Mouse (Mus musculus): ENCODE measurements at regions not wholly inside any gene's neighbourhood (a gene's known extent, or its start where the extent isn't known, plus 50 kb on each side); places are given as distances from the start of the nearest gene placed in this dataset.
"Not testable (repeated sequence)": the region's sequence is repeated elsewhere in the genome, so short reads cannot be mapped to it uniquely, and the experiment has no call there.

DNA sequence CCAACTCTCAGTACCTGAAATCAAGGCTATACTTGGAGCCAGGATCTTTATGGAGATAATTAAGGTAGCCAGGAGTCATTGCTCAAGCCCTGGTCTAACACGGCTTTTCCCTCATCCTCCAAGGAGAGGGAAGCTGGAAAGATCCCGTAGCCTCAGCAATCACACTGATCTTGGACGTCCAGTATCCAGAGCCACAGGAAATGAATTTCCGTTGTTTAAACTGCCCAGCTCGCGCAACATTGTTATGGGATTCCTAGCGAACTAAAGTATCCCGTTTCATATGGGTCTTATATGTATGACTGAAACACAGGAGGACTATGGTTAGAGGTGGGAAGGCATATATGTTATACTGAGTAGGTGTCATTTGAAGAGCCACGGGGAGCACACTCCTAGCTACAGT lies 126.3 kb upstream of the Lnx1 start:
- no peak for DNase-seq (ENCODE audit: low spot score in 2 of 2)

DNA sequence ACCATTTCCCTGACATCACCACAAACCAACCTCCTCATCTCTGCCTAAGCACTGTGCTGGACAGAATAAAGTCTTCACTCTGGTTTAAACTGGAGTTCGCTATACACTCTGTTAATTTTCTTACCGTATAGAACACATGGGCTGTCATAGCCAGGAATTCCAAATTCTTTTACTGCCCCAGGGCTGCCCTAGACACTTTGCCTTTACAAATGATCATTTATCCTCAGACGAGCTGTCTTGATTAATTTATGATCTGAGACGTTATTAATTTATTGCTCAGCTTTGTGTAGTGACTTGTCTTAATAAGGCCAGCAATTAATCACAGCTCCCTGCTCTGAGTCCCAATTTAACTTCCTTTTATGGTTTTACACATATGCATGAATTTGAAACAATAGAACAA lies 125.2 kb upstream of the Lnx1 start:
- no peak for DNase-seq (ENCODE audit: low spot score in 2 of 2)

DNA sequence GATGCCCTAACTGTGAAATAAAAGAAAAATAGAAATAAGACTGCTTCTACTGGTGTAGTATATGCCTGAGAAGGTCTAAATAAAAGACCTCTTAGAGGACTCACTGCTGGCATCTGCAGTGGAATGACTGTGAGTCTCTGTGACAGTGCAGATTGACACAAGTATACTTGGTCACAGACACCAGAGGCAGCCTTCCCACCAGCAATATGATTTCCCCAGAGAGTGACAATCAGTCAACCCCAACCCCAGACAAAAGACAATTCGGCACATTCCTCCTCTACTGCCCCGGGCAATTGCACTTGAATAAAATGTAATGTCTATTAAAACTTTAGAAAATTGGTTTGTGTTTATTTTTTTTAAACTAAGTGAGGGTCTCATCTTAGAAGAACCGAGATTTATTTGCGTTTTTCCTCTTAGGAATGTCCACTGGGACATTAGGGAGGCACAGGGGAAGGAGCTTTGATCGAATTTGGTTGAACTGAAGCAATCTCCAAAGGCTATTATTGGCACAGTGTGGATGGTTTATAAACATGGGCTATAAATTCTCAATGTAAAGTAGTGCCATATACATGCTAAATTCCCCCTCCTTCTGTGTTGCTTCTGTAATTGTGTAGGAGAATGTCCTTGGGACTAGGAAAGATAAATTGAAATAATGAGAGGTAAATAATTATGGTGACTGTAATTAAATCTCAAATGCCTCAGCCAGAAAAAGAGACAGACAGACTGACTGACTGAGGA lies 123.0 kb upstream of the Lnx1 start:
- no peak for DNase-seq (ENCODE audit: low spot score in 2 of 2)

DNA sequence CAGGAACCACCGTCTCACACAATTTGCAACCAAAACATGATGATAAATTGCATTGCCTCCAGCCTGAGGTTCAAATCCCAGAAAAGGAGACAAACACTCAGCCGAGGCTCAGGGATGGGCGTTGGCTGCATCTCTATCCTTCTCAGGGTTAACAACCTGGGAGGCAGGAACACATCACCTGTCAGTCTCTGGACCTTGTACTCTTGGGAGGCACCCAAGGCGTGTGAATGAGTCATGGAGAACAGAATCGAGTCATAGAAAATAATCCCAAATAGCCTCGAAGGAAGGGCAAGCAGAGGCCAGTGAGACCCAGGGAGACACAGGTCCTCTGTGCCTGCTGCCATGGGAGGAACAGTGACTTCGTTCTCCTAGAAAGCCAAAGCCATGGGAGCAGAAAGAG lies 121.0 kb upstream of the Lnx1 start:
- DNase-seq (ENCODE audit: low spot score in 2 of 2): no peak

DNA sequence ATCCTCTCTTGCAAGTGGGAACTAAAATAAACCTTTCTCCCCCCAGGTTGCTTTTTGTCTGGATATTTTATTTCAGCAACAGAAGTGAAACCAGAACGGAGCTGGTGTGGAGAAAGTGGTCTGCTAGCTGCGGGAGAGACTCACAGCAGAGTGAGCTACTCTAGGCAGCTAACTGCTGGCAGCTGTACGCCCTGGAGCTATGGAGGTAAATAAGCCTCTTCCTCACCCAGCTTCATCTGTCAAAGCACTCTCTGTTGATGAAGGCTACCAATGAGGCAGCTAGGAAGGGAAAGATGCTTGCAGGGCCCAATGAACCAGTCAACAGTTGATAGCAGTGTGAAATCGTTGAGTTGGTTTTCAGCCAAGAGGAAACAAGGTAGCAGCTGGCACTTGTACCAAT lies 119.3 kb upstream of the Lnx1 start:
- DNase-seq (ENCODE audit: low spot score in 2 of 2): no peak

DNA sequence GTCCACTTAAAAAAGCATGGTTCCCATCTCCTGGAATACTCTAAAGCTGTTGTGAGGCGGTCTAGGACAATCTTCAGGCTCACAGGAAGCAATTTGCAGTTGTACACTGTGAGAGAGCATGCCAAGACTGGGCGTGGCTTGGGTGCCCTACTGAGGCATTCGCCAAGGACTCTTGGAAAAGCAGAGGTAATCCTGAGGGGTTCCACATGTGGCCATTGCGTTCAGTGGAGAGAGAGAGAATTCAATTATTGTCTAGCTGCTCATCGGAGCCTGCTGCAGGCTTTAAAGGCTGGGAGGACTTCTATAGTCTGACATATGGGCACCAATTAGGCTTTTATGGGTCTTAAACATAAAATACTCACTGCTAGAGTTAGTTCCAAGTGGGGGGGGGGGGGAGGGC lies 113.8 kb upstream of the Lnx1 start:
- no peak for DNase-seq (ENCODE audit: low spot score in 2 of 2)

DNA sequence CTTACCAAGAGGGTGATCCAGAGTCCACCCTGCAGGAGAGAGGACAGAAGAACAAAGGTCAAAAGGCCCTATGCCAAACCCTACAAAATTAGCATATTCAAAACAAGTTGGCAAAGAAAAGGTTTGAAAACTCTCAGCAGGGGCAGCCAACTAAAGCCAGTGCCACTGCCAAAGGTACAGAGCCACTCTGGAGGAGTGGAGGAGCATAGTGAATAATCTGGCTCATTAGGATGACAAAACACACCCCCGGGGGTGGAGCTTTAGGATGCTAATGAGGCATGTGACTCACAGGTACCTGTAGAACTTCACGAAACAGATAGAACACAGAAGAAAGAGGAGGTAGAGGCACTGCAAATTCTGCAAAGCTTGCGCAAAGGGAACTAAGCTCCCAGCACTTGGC lies 110.7 kb upstream of the Lnx1 start:
- peak in 1 of 2 experiments; percentile 22 for DNase-seq (ENCODE audit: low spot score in 2 of 2)

DNA sequence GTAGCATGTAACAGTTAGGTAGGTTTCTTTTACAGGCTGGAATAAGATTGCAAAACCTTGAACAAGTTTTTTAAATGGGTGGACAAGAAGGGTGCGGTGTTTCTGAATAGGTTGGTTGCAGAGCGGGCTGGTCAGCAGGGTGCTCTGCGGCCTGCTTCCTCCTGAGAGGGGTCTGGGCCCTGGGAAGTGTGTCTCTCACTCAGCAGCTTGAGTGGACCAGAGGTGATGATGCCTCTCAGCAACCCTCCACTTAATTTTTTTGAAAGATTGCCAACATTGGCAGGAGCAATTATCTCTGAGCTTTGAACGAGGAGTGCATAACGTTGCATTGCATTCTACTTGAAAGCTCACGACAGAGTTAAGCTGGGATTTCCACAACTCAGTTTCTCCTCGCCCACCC lies 108.3 kb upstream of the Lnx1 start:
- no peak for DNase-seq (ENCODE audit: low spot score in 2 of 2)

DNA sequence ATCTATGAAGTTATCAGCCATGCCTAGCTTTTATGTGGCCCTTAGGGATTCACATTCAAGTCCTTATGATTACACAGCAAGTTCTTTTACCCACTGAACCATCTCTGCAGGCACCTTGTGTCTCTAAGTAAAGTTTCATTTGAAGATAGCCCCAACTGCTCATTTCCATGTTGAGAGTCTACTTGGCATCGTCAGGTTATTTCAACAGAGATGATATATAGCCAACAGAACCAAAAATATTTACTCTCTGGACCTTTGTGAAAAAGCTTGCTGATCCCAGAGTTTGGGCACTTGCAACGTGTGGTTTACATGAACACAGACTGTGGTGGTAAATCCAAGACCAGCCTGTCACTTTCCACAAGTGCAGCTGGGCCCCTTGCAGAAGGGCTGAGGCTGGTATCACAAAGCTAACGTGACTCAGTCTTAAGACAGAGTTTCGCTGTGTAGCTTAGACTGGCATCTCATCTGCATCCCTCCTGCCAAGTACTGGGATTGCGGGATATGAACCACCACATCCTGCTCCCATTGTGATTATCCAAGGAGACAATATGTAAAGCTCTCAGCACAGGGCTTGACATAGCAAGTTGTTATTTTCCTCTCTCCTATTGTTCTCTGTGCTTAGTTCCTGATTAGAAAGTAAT lies 105.0 kb upstream of the Lnx1 start:
- no peak for DNase-seq (ENCODE audit: low spot score in 2 of 2)

DNA sequence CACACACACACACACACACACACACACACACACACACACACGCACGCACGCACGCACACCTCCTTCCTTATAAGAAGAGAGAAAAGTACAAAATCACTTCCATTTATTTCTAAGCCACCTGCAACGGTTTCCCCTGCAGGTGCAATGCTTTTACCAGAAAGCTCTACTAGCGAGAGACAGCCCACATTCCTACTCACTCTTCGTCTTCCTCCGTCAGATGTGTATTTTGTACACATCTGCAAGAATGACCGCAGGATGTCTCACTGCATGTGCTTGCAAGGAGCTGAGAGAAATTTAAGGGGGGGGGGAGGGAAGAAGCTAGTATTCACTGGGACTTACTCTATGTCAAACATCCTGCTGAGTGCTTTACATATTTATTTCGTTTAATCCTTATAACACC lies 99.2 kb upstream of the Lnx1 start:
- DNase-seq (ENCODE audit: low spot score in 2 of 2): no peak

DNA sequence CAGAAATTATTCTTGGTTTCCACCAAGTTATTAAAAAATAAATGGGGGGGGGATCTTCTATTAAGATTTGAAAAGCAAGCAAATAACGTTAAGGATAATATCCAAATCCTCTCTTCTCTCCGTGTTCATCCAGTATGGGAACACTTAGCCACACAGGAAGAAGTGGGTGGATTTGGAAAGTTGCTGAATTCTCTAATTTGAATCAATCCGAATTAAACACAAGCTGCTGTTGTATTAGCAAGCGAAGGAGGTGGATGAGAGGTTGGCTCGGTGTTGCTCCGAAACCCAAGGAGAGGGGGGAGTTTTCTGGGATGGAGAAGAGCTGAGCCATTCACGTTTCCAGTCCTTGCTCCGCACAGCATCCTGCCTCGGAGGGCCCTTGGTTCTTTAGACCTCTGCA lies 97.6 kb upstream of the Lnx1 start:
- peak in 1 of 2 experiments; percentile 22 for DNase-seq (ENCODE audit: low spot score in 2 of 2)

DNA sequence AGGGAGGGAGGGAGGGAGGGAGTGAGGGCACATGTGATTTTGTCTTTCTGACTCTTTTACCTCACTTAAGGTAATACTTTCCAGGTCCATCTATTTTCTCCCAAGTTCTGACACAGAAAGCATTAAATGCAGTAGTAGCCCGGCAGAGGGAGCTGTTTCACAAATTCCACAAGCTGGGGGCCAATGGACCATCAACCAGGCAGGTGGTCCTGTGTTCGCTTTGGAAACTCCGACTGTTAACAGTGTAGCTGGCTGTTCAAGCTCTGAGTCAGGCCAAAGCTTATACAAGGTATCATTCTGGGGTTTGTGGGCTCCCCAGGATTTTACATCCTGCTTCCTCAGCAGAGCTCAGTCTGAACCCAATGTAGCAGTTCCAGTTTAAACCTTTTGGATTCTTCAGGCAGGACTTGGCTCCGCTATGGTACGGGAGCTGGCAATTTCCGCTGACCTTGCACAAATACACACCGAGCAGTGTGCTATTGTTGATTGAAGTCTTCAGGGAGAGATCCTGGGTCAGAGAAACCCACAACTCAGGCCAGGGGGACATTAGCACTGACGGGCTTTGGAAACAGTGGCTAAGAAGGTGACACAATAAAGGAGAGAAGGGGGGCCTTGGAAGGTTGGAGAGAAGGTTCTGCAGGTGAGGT lies 93.8 kb upstream of the Lnx1 start:
- peak in 1 of 2 experiments; percentile 32 for DNase-seq (ENCODE audit: low spot score in 2 of 2)

DNA sequence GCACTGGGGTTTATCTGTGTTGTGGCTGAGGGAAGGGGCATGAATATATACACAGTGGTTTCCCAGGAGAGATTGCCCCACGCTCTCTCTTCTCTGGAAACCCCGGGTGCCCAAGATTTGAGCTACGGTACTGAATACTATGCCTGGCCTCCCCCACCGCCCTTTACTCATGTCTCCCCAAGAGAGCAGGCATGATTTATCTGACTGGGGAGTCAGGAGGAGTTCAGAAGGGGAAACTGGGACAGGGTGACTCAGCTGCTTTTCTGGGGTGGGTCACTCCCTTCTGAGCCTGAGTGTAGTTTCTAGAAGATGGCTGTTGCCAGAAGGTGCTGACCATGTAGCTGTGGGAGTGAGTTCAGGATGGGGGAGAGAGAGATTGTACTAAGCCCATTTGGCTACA lies 92.0 kb upstream of the Lnx1 start:
- no peak for DNase-seq (ENCODE audit: low spot score in 2 of 2)

DNA sequence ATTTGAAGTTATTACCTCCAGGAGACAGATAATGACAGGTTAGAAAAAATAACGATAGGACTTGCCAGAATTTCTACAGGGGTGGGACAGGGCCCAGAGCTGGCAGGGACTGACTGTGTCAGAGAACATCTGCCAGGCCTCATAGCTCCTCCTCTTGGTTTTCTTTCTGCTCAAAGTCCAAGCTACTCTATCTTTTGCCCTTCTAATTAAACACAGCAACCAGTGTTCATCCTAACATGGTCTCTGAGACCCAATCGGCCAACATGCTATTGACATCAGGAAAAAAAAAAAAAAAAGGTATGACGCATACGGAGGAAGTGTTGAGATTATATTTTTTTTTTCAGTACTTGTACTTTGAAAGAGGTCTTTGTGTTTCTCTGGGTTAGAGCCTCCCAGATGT lies 90.7 kb upstream of the Lnx1 start:
- DNase-seq (ENCODE audit: low spot score in 2 of 2): no peak

DNA sequence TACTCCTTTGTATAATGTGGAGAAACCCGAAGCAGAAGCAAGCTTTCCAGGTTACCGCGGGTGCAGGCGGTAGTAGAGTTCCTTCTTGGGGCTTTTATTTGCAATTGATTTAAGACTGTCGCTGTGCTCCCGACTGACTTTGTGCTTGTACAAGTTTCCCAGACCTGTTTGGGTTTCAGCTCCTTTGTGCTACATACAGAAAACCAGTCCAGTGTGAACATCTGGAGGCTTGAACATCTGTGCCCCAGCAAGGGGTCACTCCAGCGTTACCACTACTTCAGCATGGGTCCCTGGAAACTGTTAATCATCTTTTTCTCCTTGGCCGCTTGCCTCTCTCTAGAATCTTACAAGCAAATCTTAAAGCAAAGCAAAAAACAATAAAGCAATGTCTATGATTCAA lies 90.2 kb upstream of the Lnx1 start:
- DNase-seq (ENCODE audit: low spot score in 2 of 2): no peak

DNA sequence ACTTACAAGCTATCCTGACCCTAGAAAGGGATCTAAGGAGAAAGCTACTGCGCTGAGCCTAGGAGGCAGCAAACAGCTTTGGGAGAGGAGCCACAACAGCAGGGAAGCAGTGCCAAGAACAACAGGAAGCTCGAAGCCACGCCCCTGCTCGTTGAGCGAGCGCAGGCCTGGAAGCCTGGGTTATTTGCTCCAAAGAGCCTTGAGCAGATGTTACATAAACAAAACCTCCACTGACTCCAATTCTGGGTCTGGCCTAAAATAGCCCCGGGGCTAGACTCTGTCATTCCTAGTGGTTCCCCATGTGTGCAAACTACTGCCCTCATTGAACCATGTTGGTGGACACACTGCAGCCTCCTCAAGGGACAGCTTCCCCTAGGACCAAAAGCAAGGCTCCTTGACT lies 89.6 kb upstream of the Lnx1 start:
- peak; percentile 46 to 52 for DNase-seq (ENCODE audit: low spot score in 2 of 2)

DNA sequence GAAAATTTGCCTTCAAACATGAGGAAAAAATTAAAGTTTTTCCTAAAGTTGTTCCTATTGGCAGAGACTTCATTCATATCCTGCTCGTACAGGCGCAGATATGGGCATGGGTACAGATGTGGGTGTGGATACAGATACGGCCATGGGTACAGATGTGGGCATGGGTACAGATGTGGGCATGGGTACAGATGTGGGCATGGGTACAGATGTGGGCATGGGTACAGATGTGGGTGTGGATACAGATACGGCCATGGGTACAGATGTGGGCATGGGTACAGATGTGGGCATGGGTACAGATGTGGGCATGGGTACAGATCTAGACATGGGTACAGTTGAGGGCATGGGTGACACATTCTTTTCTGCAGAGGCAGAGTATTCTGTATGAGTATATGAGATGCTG lies 87.8 kb upstream of the Lnx1 start:
- not testable (repeated sequence) for DNase-seq (ENCODE audit: low spot score in 2 of 2)

DNA sequence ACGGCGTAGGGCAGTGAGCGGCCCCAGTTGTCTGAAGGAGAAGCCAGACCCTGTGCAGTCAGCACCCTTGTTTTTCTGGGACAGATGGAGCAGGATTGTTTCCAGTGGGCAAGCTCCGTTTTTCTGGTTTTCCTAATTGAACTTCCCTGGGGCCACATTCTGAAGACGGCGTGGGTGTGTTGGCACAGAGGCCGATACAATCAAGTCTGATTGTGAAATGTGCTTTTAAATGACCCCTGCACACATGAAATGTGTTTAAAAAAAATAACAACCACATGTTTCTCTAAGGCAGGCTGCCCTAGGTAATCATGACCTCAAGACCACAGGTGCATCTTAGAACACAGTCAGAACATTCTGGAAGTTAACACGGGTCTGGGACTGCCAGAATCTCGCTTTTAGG lies 81.2 kb upstream of the Lnx1 start:
- DNase-seq (ENCODE audit: low spot score in 2 of 2): no peak

DNA sequence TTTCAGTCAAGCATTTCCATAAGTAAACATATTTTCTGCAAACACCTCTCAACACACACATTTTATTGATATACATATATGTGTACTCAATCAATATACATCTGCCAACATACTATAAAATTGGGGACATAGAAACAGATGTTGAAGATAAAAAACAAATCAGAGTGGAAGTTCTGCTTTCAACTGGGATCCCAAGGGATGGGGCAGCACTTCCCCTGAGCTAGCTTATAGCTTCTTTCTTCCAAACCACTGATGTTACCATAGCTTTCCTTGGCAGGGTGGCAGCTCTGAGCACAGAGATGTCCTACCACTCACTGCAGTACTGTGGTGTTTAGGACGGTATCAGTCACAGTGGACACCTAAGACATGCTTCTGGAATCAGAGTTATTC lies 75.4 kb upstream of the Lnx1 start:
- no peak for DNase-seq (ENCODE audit: low spot score in 2 of 2)

DNA sequence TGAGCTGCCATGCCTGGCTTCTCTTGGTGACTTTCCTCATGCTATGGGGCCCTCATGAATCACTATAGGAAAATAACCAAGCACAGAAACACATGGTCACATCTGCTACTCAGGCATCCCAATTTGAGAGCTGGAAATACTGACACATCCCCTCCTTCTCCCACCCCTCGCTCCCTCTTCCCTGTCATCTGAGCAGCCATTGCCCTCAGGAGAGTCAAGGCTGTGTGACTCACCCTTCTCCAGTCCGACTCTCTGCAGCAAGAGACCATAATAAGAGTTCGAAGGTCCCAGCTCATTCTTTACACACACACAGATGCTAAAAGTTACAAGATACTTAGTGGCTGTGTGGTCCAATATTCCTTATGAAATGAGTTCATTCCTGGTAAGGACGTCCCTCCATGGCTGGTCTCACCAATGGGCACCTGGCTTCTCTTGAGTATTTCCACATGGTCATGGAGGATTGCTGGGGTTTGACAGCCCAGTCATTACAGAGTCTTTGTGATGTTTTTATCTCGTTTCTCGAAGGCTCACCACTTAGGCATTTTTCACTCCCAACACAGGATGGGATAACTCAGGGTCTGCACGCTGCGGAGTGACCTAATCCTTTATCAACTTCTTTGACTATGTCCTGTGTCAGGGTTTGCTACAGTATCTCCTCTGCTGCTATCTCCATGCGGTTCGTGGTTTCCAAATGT lies 74.8 kb upstream of the Lnx1 start:
- DNase-seq (ENCODE audit: low spot score in 2 of 2): no peak

DNA sequence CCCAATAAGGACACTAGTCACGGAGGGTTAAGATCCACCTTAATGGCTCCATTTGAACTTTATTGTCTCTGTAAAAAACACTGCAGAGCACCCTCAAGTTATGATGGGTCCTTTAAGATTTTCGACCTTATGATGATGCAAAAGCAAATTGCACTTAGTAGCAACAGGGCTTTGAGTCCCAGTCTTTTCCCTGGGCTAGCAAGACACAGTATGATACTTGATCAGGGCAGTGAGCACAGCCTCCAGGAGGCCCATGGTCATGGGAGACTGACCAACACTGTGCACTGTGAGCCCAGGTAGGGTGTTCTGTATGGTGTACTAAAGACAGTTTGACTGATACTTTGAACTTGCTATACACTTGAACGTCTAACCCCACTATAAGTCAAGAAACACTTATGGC lies 73.4 kb upstream of the Lnx1 start:
- no peak for DNase-seq (ENCODE audit: low spot score in 2 of 2)

DNA sequence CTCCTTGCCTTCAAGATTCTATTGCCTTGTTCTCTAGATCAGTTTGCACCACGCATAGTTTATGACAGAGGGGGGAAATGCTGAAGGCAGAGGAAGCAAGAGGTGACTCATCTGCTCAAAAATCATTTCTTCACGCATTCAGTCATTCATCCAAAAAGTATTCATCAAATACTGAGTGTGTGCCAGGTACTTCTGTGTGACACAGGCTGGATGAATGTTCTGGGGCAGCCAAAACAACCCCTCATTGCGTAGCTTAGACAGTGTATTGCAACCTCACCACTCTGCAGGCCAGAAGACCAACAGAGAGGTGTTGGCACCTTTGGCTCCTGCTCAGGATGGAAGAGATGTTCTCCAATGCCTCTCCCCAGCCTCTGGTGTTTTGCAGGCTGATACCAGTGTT lies 72.9 kb upstream of the Lnx1 start:
- no peak for DNase-seq (ENCODE audit: low spot score in 2 of 2)

Data from layer of hippocampus, adult 8-10 months (tissue).